Mouse (Mus musculus): ENCODE results near the gene Kalrn.

Kalrn gene

DNA sequence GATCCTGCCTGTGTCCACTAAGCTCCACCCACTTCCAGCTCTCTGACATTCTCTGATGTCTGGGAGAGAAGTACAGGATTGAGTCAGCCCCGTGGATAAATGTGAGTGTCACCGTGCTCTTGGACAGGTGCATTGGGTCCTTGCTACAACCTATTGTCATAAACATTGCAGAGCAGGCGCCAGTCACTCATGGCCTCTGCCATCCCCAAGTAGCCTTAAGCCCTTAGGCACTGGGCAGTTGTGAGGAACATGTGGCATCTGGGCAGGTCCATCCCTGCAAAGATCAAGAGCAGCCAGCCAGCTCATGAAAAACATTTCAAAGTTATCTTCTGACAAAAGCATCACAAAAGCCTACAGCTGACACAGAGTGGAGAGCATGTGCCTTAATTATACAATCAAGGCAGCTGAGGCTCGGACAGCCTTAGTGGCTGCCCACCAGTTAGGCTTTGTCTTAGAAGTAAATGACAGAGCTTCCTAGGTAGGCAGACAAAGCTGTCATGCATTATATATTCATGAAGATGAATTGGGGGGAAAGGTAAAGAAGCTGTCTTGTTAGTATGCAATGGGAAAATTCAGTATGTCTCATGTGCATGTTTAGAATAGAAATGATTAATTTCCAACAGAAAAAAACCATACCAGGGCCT lies 319.2 kb downstream of the Kalrn start:
- DNase-seq = no peak

DNA sequence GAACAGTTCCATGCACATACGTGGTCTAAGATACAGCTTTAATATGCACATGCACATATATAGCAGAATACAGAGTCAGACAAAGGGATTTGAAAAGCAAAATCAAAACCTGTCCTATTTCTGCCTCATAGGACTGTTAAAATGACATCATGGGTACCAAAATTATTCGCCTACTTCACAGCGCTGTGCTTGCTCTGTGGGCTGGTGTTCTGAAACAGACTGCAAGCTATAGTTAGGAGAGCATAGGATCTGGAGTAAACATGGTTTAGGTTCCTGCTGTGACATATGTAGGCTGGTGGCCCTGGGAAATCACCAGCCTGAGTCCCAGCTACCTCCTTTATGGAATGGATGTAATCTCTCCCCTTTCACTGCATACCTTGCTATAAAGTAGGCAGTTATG lies 320.7 kb downstream of the Kalrn start:
- DNase-seq = no peak

- DNase-seq = peak; percentile 1
These were observed 325.1 kb downstream of the Kalrn start for GRCm38 (mm10) chr16:34248256-34248655.

DNA sequence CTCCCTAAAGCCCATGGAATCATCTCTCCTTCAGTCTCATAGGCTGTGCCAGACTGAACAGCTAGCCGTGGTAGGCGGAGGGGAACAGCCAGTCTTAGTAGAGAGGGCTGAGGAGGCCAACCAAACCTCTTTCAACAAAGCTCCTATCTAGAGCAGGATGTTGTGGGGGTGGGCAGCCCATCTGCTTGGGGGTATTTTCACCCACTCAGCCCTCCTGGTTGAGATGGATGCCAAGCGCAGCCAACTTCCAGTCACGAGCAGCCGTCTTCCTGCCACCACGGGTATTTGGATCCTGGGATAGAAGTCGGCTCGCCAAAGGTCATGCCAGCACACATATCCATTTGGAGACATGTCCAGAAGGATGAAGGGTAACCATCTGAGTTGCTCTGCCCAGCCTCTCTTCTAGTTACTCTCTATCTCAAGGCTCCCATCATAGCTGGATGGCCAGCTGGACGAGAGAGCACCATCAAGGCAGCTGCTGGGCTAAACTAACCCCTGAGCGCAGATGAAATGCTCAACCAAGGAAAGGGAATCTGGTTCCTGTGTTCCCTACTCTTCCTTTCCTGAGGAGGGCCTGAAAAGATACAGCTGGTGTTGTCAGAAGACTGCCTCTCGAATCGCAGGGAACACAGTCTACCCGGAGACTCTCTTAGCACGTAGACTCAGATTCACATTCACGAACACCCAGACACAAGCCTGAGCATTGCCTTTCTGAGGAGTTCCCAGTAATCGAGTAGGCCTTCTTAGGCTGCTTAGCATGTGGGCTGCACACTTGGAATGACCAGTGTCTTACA lies 331.2 kb downstream of the Kalrn start:
- DNase-seq = no peak

DNA sequence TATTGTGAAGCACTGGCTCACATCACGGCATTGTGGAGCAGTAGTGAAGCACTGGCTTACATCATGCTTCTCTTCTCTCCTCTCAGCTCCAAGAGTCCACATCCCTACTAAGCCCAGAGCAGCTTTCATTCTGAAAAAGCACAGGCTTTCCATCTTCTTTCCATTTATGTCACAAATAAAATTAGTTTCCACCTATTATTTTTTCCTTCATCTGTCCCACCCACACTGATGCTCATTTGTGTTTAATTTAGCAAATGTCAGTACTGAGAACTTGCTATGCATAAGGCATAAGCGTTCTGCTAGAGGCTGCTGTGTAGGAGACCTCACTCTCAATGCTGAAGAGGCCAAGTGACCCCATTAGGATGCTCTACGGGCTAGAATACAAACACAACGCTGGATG lies 333.7 kb downstream of the Kalrn start:
- no peak for DNase-seq

DNA sequence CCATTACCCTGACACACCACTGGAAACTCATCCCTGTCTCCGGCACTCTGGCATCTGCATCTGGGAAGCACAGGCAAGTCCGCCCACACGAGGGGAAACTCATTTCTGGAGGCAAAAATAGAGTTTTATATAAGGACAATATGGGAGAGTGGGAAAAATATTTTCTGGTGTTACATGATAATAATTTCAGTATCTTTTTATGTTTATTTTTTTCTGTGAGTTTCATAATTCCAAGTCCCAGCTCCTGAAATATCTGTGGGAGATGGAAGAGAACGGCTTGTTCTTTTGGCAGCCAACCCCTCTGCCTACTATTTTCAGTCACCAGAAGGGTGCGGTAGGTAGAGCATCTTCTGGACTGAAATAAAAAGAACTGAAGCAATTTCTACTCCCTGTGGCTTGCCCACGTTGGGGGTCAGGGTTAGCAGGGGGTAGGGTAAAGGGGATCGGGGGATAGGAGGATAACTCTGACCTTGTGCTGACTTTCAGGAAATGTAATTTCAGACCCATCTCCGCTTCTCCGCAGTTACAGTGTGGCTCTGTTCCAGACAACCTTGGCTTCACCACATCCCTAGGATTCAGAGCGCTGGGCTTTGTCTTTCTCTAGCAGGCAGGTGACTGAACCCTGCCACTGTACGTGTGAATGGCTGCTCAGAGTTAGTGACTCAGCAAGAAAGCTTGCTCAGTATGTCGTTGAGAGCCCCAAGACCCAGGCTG lies 336.3 kb downstream of the Kalrn start:
- DNase-seq = no peak

GRCm38 (mm10) chr16:34235086-34235485 lies 338.2 kb downstream of the Kalrn start:
- DNase-seq = no peak

GRCm38 (mm10) chr16:34231952-34232351 lies 341.4 kb downstream of the Kalrn start:
- no peak for DNase-seq

GRCm38 (mm10) chr16:34231146-34231545 lies 342.2 kb downstream of the Kalrn start:
- DNase-seq = no peak

DNA sequence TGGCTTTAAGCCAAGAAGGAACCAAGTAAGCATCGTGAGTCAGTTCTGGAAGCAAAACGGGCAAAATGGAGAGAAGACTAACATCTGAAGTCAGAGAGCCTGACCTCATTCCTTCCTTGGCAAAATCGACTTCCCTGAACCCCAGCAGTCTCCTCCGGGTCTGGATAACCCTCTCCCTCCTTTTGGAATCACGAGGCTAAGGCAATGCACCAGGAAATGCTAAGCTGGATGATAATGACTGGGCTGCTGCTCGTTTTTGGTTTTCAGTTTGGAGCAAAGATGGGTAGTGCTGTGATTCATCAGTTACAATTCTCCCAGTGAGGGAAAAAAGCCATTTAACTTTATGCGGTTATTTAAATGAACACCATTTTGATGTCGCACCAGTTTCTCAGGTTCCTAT lies 344.0 kb downstream of the Kalrn start:
- no peak for DNase-seq

DNA sequence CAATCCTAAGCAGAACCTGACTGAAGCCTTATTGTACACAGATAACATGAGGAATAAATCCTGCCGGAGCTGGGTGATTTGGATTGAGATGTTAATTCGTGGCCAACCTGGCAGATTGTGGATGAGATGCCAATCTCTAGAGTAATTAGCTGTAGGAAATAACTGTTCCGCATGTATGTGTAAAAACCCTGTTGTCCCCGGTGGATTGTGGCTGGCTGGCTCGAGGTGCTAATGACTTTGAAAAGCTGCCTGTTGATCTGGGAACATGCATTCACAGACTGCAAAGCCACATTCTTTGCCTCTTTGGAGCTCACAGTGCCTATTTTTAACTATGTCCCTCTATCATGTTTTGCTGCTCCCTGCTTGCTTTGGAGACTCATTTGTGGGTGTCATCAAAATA lies 344.7 kb downstream of the Kalrn start:
- DNase-seq = no peak

GRCm38 (mm10) chr16:34212160-34212559 lies 361.2 kb downstream of the Kalrn start:
- DNase-seq = no peak

DNA sequence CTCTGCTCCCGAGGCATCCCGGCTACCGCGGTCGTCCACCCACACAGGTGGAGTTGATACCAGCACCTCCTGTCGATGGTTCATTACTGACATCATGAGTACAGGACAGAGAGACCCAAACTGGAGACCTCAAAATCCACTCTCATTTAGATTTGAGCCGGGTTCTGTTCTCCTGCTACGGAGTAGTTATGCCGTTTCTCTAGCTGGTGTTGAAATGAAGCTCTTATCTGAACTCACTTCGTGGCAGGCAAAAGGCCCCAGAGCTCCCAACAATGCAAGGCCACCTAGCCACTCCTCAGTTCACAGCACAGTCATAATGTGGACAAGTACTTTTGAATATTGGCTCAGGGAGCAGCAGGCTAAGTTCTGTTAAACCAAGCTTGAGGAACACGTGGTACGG lies 362.1 kb downstream of the Kalrn start:
- DNase-seq = no peak

DNA sequence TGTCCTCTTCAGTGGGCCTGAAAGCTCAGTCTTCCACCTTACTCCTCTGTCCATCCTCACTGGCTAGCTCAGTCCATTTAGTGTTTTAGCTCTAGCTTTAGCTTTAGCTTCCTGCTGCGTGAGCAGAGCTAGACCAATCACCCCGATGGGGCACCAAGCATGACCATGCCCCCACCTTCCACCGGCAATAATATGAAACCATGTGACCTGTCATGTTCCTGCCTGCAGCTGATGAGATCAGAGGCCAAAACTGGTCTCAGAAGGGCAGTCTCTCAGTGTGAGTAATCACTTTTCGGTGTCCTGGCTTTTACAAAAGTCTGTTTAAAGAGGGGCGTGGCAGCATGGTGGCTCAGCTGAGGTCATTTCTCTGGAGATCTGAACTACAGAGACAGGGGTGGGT lies 364.6 kb downstream of the Kalrn start:
- DNase-seq = no peak

DNA sequence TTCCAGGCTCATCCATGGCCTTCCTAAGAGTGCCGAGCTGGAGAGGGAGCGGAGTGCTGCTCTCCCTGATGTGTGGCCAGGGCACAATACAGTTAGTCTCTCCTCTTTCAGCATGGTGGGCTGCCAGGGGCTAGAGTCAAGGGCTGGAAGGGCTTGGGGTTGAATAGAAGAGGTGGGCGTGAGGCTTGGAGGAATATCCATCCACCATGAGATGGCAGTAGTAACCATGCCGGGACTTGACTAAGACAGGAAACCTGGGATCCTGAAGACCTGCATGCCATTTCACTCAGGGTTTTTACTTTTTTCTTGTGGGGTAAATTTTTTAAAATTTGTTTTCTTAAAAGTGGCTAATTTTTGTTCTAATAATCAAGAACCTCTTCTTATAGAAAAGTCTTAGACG lies 365.4 kb downstream of the Kalrn start:
- no peak for DNase-seq

DNA sequence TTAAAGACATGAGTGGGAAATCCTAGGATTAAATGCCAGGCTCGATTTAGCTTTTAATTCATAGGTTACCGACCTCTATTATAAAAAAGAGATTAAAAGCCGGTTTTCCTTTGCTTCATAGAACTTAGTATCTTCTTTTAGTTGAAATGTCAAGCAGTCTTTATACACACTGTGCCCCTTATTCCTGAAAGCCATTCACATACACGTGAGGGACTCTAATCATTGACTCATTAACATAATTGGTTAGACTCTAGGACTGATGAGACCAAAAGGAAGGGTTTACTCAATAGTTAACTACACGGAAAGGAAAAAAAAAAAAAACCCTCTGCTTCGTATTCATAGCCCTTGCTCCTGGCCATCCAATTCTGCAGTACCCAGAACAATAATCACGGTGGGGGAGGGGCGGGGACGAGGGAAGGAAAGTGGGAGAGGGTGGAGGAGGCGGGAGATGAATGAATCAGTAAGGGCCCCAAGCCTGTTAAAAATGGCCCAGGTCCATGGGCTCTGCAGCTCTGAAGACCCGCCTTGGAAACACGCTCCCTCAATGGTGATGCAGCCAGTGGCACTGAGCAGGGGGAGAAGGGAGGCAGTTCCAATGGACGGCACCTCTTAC lies 368.7 kb downstream of the Kalrn start:
- no peak for DNase-seq

DNA sequence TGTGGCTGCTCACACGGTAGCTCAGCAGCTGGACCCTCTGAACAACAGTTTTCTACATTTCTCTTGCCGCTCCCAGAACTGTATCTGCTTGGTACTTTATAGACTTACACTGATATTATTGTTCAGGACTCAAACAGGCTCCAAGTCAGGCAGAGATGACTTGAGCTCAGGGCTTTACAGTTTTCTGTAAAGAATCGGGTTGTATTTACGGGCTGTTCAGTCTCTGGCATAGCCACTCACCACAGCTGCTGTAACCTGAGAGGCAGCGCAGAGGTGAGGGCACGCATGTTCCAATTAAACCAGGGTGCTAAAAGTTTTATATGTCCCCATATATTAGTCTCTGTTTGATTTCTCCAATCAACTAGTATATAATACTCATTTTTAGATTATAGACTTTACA lies 373.8 kb downstream of the Kalrn start:
- DNase-seq = no peak

GRCm38 (mm10) chr16:34192959-34193842 lies 380.1 kb downstream of the Kalrn start:
- DNase-seq = peak; percentile 27

DNA sequence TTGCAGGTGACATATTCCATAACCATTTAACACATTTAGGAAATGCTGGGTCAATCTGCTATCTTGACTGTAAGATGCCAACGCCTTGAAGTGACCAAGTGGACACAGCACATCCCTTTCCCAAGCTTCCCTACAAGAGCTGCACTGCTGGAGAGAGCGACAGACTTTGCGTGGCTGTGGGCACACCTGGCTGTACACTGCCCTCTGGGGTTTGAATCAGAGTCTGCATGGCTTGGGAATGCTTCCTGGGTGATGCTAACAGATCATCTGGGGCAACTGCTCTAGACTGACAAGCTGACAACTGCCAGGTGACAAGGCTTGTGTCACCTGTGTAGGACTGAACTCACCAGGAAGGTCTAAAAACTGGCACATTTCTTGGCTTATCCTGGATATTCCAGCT lies 388.6 kb downstream of the Kalrn start:
- no peak for DNase-seq

- DNase-seq = no peak
These were observed 390.1 kb downstream of the Kalrn start for GRCm38 (mm10) chr16:34183186-34183585.

- no peak for DNase-seq
These were observed 397.7 kb downstream of the Kalrn start for GRCm38 (mm10) chr16:34175625-34176024.

- DNase-seq = no peak
These were observed 400.7 kb downstream of the Kalrn start for GRCm38 (mm10) chr16:34172572-34173181.

Measured in thymus, postnatal 25 days (tissue).